Mouse (Mus musculus): ENCODE data around the gene Prkci.

- TF ChIP-seq CTCF (IDR thresholded peaks at IDR 0.05), result no peak
- no peak for TF ChIP-seq EP300 (IDR thresholded peaks at IDR 0.05)
Measured at GRCm38 (mm10) chr3:31100802-31101201, 105.3 kb downstream of the Prkci start.

All from lung, postnatal 0 days (tissue).